In genomic region chr8:91261598-91261997, GRCm38 (mm10) we compare ENCODE assay signal across 14 mouse cellular contexts. TPM values are rescaled to one million over a fixed set of nuclear protein-coding genes. Genes with fewer than 3 reads are reported as not detected.
DNase-seq lines count a peak whose midpoint lies in the region; ATAC-seq and TF ChIP-seq lines count a peak whose summit lies in the region.
"Had no signal": no experiment of that assay in that cellular context is flagged by ENCODE, and none has a peak within 500 bp of the region (broad histone marks: within the 10 kb centered on the region; RNA-seq: fewer than 3 reads in every experiment).

No protein-coding gene starts in this region.

- no peak for DNase-seq in midbrain, postnatal 0 days (ENCODE audit: low spot score)
- DNase-seq in midbrain, embryonic 10.5 days (ENCODE audit: low spot score): no peak
- DNase-seq: adrenal gland, postnatal 36 days; cerebellum, adult 11 months; heart, adult 11 months; midbrain, embryonic 14.5 days; spleen, adult 18-20 months had no signal

- H3K9ac ChIP-seq in intestine, postnatal 0 days (ENCODE audit: low read depth, low read length): no peak overlapping the region
- H3K9ac ChIP-seq in intestine, embryonic 16.5 days (ENCODE audit: low read depth, low read length): no peak overlapping the region
- H3K9ac ChIP-seq in midbrain, postnatal 0 days (replicated peaks; ENCODE audit: low read length, poor library complexity, severe bottlenecking): no peak overlapping the region
- H3K9ac ChIP-seq in forebrain, embryonic 12.5 days: no peak overlapping the region
- H3K9ac ChIP-seq: neural tube, embryonic 13.5 days had no signal

- no peaks in the 10 kb centered on the region for H3K4me1 ChIP-seq in intestine, postnatal 0 days (replicated peaks; ENCODE audit: control insufficient read depth, insufficient read depth, low read length)
- H3K4me1 ChIP-seq in intestine, embryonic 16.5 days (ENCODE audit: control insufficient read depth, insufficient read depth, low read length): no peaks in the 10 kb centered on the region
- no peaks in the 10 kb centered on the region for H3K4me1 ChIP-seq in midbrain, postnatal 0 days (ENCODE audit: insufficient read depth, low read length)
- no peaks in the 10 kb centered on the region for H3K4me1 ChIP-seq in midbrain, embryonic 10.5 days
- H3K4me1 ChIP-seq in forebrain, embryonic 12.5 days: no peaks in the 10 kb centered on the region
- H3K4me1 ChIP-seq: neural tube, embryonic 13.5 days had no signal

- H3K27ac ChIP-seq in intestine, postnatal 0 days (ENCODE audit: low read depth, low read length): no peak overlapping the region
- H3K27ac ChIP-seq in intestine, embryonic 16.5 days (ENCODE audit: low read length): no peak overlapping the region
- H3K27ac ChIP-seq in midbrain, postnatal 0 days (ENCODE audit: low read depth, low read length): no peak overlapping the region
- no peak overlapping the region for H3K27ac ChIP-seq in midbrain, embryonic 10.5 days (replicated peaks)
- H3K27ac ChIP-seq in forebrain, embryonic 12.5 days: no peak overlapping the region
- H3K27ac ChIP-seq: neural tube, embryonic 13.5 days had no signal

- ATAC-seq in intestine, postnatal 0 days: no peak
- ATAC-seq in intestine, embryonic 16.5 days: no peak
- no peak for ATAC-seq in midbrain, postnatal 0 days (ENCODE audit: low FRiP score)
- peak; percentile 90 for ATAC-seq in granulocyte monocyte progenitor cell, adult 5-6 weeks (replicated peaks; ENCODE audit: poor library complexity, severe bottlenecking)
- ATAC-seq in erythroblast, adult 5-6 weeks (replicated peaks; ENCODE audit: low FRiP score, poor library complexity, severe bottlenecking): no peak
- no peak for ATAC-seq in forebrain, embryonic 12.5 days (ENCODE audit: low FRiP score)
- ATAC-seq: hindbrain, embryonic 16.5 days had no signal

- TF ChIP-seq CTCF in intestine, postnatal 0 days (IDR thresholded peaks at IDR 0.05; ENCODE audit: low read depth): peak; percentile 47
- TF ChIP-seq CTCF in midbrain, postnatal 0 days (IDR thresholded peaks at IDR 0.05): peak; percentile 41

- H3K36me3 ChIP-seq in intestine, postnatal 0 days (ENCODE audit: control insufficient read depth, insufficient read depth): no peaks in the 10 kb centered on the region
- no peaks in the 10 kb centered on the region for H3K36me3 ChIP-seq in intestine, embryonic 16.5 days (ENCODE audit: control insufficient read depth, insufficient read depth, low read length)
- H3K36me3 ChIP-seq in midbrain, postnatal 0 days (ENCODE audit: insufficient read depth, low read length): peaks cover 3% of the 10 kb centered on the region; the same call in 1 of the 2 replicates
- H3K36me3 ChIP-seq in midbrain, embryonic 10.5 days: peaks cover 2% of the 10 kb centered on the region; the same call in 1 of the 2 replicates
- no peaks in the 10 kb centered on the region for H3K36me3 ChIP-seq in forebrain, embryonic 12.5 days (replicated peaks)

- H3K27me3 ChIP-seq in intestine, postnatal 0 days (replicated peaks; ENCODE audit: control insufficient read depth, insufficient read depth, low read length): no peaks in the 10 kb centered on the region
- H3K27me3 ChIP-seq in intestine, embryonic 16.5 days (replicated peaks; ENCODE audit: control insufficient read depth, insufficient read depth, low read length): no peaks in the 10 kb centered on the region
- H3K27me3 ChIP-seq in midbrain, postnatal 0 days (ENCODE audit: insufficient read depth, low read length): no peaks in the 10 kb centered on the region
- no peaks in the 10 kb centered on the region for H3K27me3 ChIP-seq in midbrain, embryonic 10.5 days (ENCODE audit: low read depth, poor library complexity, severe bottlenecking)
- no peaks in the 10 kb centered on the region for H3K27me3 ChIP-seq in forebrain, embryonic 12.5 days
- H3K27me3 ChIP-seq: neural tube, embryonic 13.5 days had no signal

- H3K4me3 ChIP-seq in intestine, postnatal 0 days (ENCODE audit: low read depth, low read length): no peak overlapping the region
- H3K4me3 ChIP-seq in intestine, embryonic 16.5 days (ENCODE audit: low read length): no peak overlapping the region
- no peak overlapping the region for H3K4me3 ChIP-seq in midbrain, postnatal 0 days (ENCODE audit: low read depth, low read length)
- no peak overlapping the region for H3K4me3 ChIP-seq in midbrain, embryonic 10.5 days
- H3K4me3 ChIP-seq in forebrain, embryonic 12.5 days (replicated peaks): no peak overlapping the region
- H3K4me3 ChIP-seq: neural tube, embryonic 13.5 days had no signal

- no peaks in the 10 kb centered on the region for H3K9me3 ChIP-seq in intestine, postnatal 0 days (ENCODE audit: control insufficient read depth)
- no peaks in the 10 kb centered on the region for H3K9me3 ChIP-seq in intestine, embryonic 16.5 days (ENCODE audit: control insufficient read depth, low read length)
- H3K9me3 ChIP-seq in midbrain, postnatal 0 days (ENCODE audit: low read length): no peaks in the 10 kb centered on the region
- no peaks in the 10 kb centered on the region for H3K9me3 ChIP-seq in midbrain, embryonic 10.5 days (replicated peaks)
- H3K9me3 ChIP-seq in forebrain, embryonic 12.5 days: no peaks in the 10 kb centered on the region
- H3K9me3 ChIP-seq: neural tube, embryonic 13.5 days had no signal

- H3K4me2 ChIP-seq in intestine, postnatal 0 days (replicated peaks; ENCODE audit: low read depth): no peak overlapping the region
- H3K4me2 ChIP-seq in intestine, embryonic 16.5 days (ENCODE audit: low read depth, low read length): no peak overlapping the region
- H3K4me2 ChIP-seq in midbrain, postnatal 0 days (ENCODE audit: low read depth, low read length, poor library complexity, severe bottlenecking): no peak overlapping the region
- no peak overlapping the region for H3K4me2 ChIP-seq in forebrain, embryonic 12.5 days
- H3K4me2 ChIP-seq: neural tube, embryonic 13.5 days had no signal

- 81% methylated on average over 2 of the region's 2 CpGs for WGBS in intestine, postnatal 0 days
- 81% methylated on average over 2 of the region's 2 CpGs for WGBS in intestine, embryonic 16.5 days
- WGBS in midbrain, postnatal 0 days: 88% methylated on average over 2 of the region's 2 CpGs
- WGBS in midbrain, embryonic 10.5 days: 89% methylated on average over 2 of the region's 2 CpGs
- whole genome bisulfite sequencing in forebrain, embryonic 12.5 days: 84% methylated on average over 2 of the region's 2 CpGs

RNA-seq across cellular contexts. Expression of gene Rpgrip1l, which starts 51.5 kb away (rescaled TPM):
- 2.6 and 2.7 TPM in 2 replicates for polyA plus RNA-seq in intestine, postnatal 0 days (2015; fragmentation: Nextera tagmentation; extraction: Ambion mirVana)
- polyA plus RNA-seq in intestine, embryonic 16.5 days (2015; fragmentation: Nextera tagmentation; extraction: Ambion mirVana): 3.0 and 4.1 TPM in 2 replicates
- 8.4 and 9.4 TPM in 2 replicates for total RNA-seq in midbrain, postnatal 0 days (2014; rRNA removed)
- polyA plus RNA-seq in midbrain, postnatal 0 days (2015; fragmentation: Nextera tagmentation; extraction: Ambion mirVana): 8.4 and 11.5 TPM in 2 replicates
- 9.8 and 10.4 TPM in 2 replicates for polyA plus RNA-seq in midbrain, embryonic 10.5 days (2016; fragmentation: Nextera tagmentation; extraction: Ambion mirVana)
- total RNA-seq in granulocyte monocyte progenitor cell, adult 5-6 weeks (2014; fragmentation: Nextera tagmentation): 8.7 and 11.9 TPM in 2 replicates
- 7.6 and 12.5 TPM in 2 replicates for total RNA-seq in granulocyte monocyte progenitor cell, adult 5-6 weeks (2017)
- 2.9 and 3.3 TPM in 2 replicates for total RNA-seq in erythroblast, adult 5-6 weeks (2015; ENCODE audit: low replicate concordance)
- 6.6 and 14.6 TPM in 2 replicates for total RNA-seq in erythroblast, adult 5-6 weeks (2017; ENCODE audit: low replicate concordance)
- 15.8 and 17.0 TPM in 2 replicates for polyA plus RNA-seq in forebrain, embryonic 12.5 days (2016; fragmentation: Nextera tagmentation; extraction: Ambion mirVana)

RNA-seq across cellular contexts. Expression of gene Fto, which starts 51.7 kb away (rescaled TPM):
- 21.7 and 22.7 TPM in 2 replicates for polyA plus RNA-seq in intestine, postnatal 0 days (2015; fragmentation: Nextera tagmentation; extraction: Ambion mirVana)
- 56.0 and 58.1 TPM in 2 replicates for polyA plus RNA-seq in intestine, embryonic 16.5 days (2015; fragmentation: Nextera tagmentation; extraction: Ambion mirVana)
- 97.9 and 135 TPM in 2 replicates for total RNA-seq in midbrain, postnatal 0 days (2014; rRNA removed)
- polyA plus RNA-seq in midbrain, postnatal 0 days (2015; fragmentation: Nextera tagmentation; extraction: Ambion mirVana): 151 and 153 TPM in 2 replicates
- polyA plus RNA-seq in midbrain, embryonic 10.5 days (2016; fragmentation: Nextera tagmentation; extraction: Ambion mirVana): 91.3 and 105 TPM in 2 replicates
- total RNA-seq in granulocyte monocyte progenitor cell, adult 5-6 weeks (2014; fragmentation: Nextera tagmentation): 48.1 and 61.5 TPM in 2 replicates
- total RNA-seq in granulocyte monocyte progenitor cell, adult 5-6 weeks (2017): 25.1 and 31.4 TPM in 2 replicates
- total RNA-seq in erythroblast, adult 5-6 weeks (2015; ENCODE audit: low replicate concordance): 6.1 and 10.2 TPM in 2 replicates
- total RNA-seq in erythroblast, adult 5-6 weeks (2017; ENCODE audit: low replicate concordance): 5.1 and 5.3 TPM in 2 replicates
- polyA plus RNA-seq in forebrain, embryonic 12.5 days (2016; fragmentation: Nextera tagmentation; extraction: Ambion mirVana): 105 and 111 TPM in 2 replicates
